Mouse (Mus musculus) thymus, adult 2 months (tissue): ENCODE measurements around the gene Tmem132e. TPM values are rescaled to one million over a fixed set of nuclear protein-coding genes. Genes with fewer than 3 reads are reported as not detected.

Experiments
- DNase-seq: peaks from one replicate; pipeline ENCODE4 v3.0.0; 2021
- H3K27ac ChIP-seq: fragments of 200-500 bp; 2 replicates; pipeline ENCODE4 v1.5.1; 2012; ENCODE audit warnings: low read length, control low read depth; ENCODE audit not compliant: control insufficient read depth, insufficient read depth
- H3K27me3 ChIP-seq: fragments of 200-500 bp; 2 replicates; pipeline ENCODE4 v1.6.1; 2012; ENCODE audit warnings: mild to moderate bottlenecking, low read length, moderate library complexity, mixed read lengths; ENCODE audit not compliant: control insufficient read depth, insufficient read depth
- H3K36me3 ChIP-seq: fragments of 200-500 bp; 2 replicates; pipeline ENCODE4 v1.6.1; 2012; ENCODE audit warnings: mild to moderate bottlenecking, low read length, moderate library complexity; ENCODE audit not compliant: control insufficient read depth, insufficient read depth
- H3K4me1 ChIP-seq: fragments of 200-500 bp; replicated peaks from 2 replicates; pipeline ENCODE4 v1.6.1; 2012; ENCODE audit warnings: low read length; ENCODE audit not compliant: control insufficient read depth, insufficient read depth
- H3K4me3 ChIP-seq: fragments of 200-500 bp; 2 replicates; pipeline ENCODE4 v1.5.1; 2012; ENCODE audit warnings: mild to moderate bottlenecking, low read length, control low read depth, moderate library complexity; ENCODE audit not compliant: control insufficient read depth, insufficient read depth
- CTCF ChIP-seq: fragments of 200-500 bp; IDR thresholded peaks from 2 replicates; pipeline ENCODE4 v1.5.1; 2012; ENCODE audit warnings: mild to moderate bottlenecking, control low read depth, low read length, moderate library complexity, borderline replicate concordance; ENCODE audit not compliant: control insufficient read depth, poor library complexity, insufficient read depth; ENCODE audit errors: extremely low read depth
- POLR2A ChIP-seq: fragments of 200-500 bp; IDR thresholded peaks from 2 replicates; pipeline ENCODE4 v1.6.1; 2012; ENCODE audit warnings: mild to moderate bottlenecking, low read length, control low read depth, moderate library complexity; ENCODE audit not compliant: control insufficient read depth, poor library complexity, insufficient read depth; ENCODE audit errors: extremely low read depth
- WGBS: fragments of 180-500 bp; shearing (Covaris S2); methylation state at CpG from one replicate; pipeline ENCODE4 v1.1.7; 2018; 5-methylcytosine and 5-hydroxymethylcytosine counted together
- polyA plus RNA-seq: library from polyadenylated mRNA; depleted of rRNA; stranded (reverse); fragments of >200 nt; gene quantifications from 2 replicates; pipeline ENCODE4 v1.2.3, GENCODE M21; 2012; rRNA removed

The Tmem132e gene
- polyA plus RNA-seq, 1 experiment, result 0.13 TPM

- Histone ChIP-seq H3K27ac (no peak overlapping the region), H3K27me3 (no peaks in the 10 kb centered on the region), H3K4me3 (no peak overlapping the region), H3K36me3 (no peaks in the 10 kb centered on the region), H3K4me1 (no peaks in the 10 kb centered on the region)
- 96% methylated on average over 3 of the region's 3 CpGs for WGBS
- TF ChIP-seq CTCF (no peak), POLR2A (no peak)
- DNase-seq, result no peak
Observed at GRCm38 (mm10) chr11:82480941-82481340, 92.2 kb downstream of the Tmem132e start.

GRCm38 (mm10) chr11:82487359-82488086, 98.8 kb downstream of the Tmem132e start:
- Histone ChIP-seq H3K4me3 (no peak overlapping the region), H3K4me1 (no peaks in the 10 kb centered on the region), H3K27me3 (no peaks in the 10 kb centered on the region), H3K36me3 (no peaks in the 10 kb centered on the region), H3K27ac (no peak overlapping the region)
- TF ChIP-seq POLR2A (no peak), CTCF (no peak)
- WGBS, result 70% methylated on average over 8 of the region's 8 CpGs
- no peak for DNase-seq

GRCm38 (mm10) chr11:82490896-82491295, 102.2 kb downstream of the Tmem132e start:
- DNase-seq, result no peak
- Histone ChIP-seq H3K27me3 (no peaks in the 10 kb centered on the region), H3K4me1 (no peaks in the 10 kb centered on the region), H3K36me3 (no peaks in the 10 kb centered on the region), H3K4me3 (no peak overlapping the region), H3K27ac (no peak overlapping the region)
- TF ChIP-seq POLR2A (no peak), CTCF (no peak)
- WGBS, result 92% methylated on average over 3 of the region's 3 CpGs

Other genes starting within 250 kb of the Tmem132e start
- 0.48 and 1.1 TPM in 2 replicates for gene Ccl1, start 83.2 kb upstream of the Tmem132e start, polyA plus RNA-seq